Mouse (Mus musculus): ENCODE data around the gene Zfp146. TPM values are rescaled to one million over a fixed set of nuclear protein-coding genes. Genes with fewer than 3 reads are reported as not detected.
A peak's percentile ranks its signal among the peaks of the same experiment; 100 is the strongest.
"Not testable (repeated sequence)": the region's sequence is repeated elsewhere in the genome, so short reads cannot be mapped to it uniquely, and the experiment has no call there.

Zfp146 gene
- total RNA-seq, 1 experiment, result 37.9 TPM

GRCm38 (mm10) chr7:30183879-30184289 lies 14.3 kb upstream of the Zfp146 start, which contains the start of gene Cox7a1:
Cox7a1 (plus strand) TSS chr7:30184144.
- H3K4me3 ChIP-seq (ENCODE audit: insufficient read depth in 1 of 2, low read depth in 1 of 2, low read length in 2 of 2, poor library complexity in 1 of 2, severe bottlenecking in 1 of 2), result peak within 1 kb of the TSS; percentile 52 to 64
- H3K9ac ChIP-seq (ENCODE audit: insufficient read depth, low read depth, low read length, poor library complexity, severe bottlenecking), result peak within 1 kb of the TSS; percentile 63; the same call in 1 of the 2 replicates
- in situ Hi-C loops (cut with MboI; ENCODE audit: low sequenced_read_pairs in 2 of 2, unreplicated experiment in 2 of 2), result no loop called here

DNA sequence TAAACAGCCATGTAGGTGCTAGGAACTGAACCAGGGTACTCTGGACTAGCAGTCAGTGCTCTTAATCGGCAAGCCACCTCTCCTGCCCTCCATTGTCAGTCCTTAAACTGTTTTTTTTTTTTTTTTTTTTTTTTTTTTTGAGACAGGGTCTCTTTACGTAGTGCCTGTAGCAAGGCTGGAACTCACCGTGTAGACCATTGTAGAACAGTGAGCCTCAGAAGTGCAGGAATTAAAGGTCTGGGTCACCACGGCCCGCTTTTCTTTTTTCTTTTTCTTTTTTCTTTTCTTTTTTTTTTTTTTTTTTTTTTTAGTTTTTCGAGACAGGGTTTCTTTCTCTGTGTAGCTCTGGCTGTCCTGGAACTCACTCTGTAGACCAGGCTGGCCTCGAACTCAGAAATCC lies 13.6 kb upstream of the Zfp146 start:
- H3K9me3 ChIP-seq (ENCODE audit: control insufficient read depth, insufficient read depth, low read depth, low read length); in situ Hi-C loops (cut with MboI; ENCODE audit: low sequenced_read_pairs in 2 of 2, unreplicated experiment in 2 of 2); H3K9ac ChIP-seq (ENCODE audit: insufficient read depth, low read depth, low read length, poor library complexity, severe bottlenecking); H3K27ac ChIP-seq (ENCODE audit: insufficient read depth, low read depth, low read length, poor library complexity, severe bottlenecking); DNase-seq (ENCODE audit: low read depth, low spot score); H3K4me3 ChIP-seq (ENCODE audit: insufficient read depth in 1 of 2, low read depth in 1 of 2, low read length in 2 of 2, poor library complexity in 1 of 2, severe bottlenecking in 1 of 2): not testable (repeated sequence)
- peaks cover 24% of the 10 kb centered on the region for H3K36me3 ChIP-seq (ENCODE audit: control insufficient read depth, insufficient read depth, low read length, poor library complexity, severe bottlenecking)
- peak; percentile 78 for TF ChIP-seq ZNF384 (IDR thresholded peaks at IDR 0.05; ENCODE audit: low read depth, low read length)
- H3K4me1 ChIP-seq (ENCODE audit: control insufficient read depth in 2 of 2, insufficient read depth in 2 of 2, low read length in 2 of 2, poor library complexity in 1 of 2), result peaks cover 4 to 26% of the 10 kb centered on the region in 2 experiments; a peak in 3 of 4 replicates

More at GRCm38 (mm10) chr7:30183879-30184289, 14.3 kb upstream of the Zfp146 start, which contains the start of gene Cox7a1:
- Histone ChIP-seq H3K27ac (ENCODE audit: insufficient read depth, low read depth, low read length, poor library complexity, severe bottlenecking) (peak within 1 kb of the TSS; percentile 64; the same call in 1 of the 2 replicates), H3K4me1 (ENCODE audit: control insufficient read depth in 2 of 2, insufficient read depth in 2 of 2, low read length in 2 of 2, poor library complexity in 1 of 2) (peaks cover 4 to 31% of the 10 kb centered on the region in 2 experiments; a peak in 3 of 4 replicates), H3K36me3 (ENCODE audit: control insufficient read depth, insufficient read depth, low read length, poor library complexity, severe bottlenecking) (peaks cover 31% of the 10 kb centered on the region), H3K9me3 (ENCODE audit: control insufficient read depth, insufficient read depth, low read depth, low read length) (no peaks in the 10 kb centered on the region)
- peak; percentile 99 for DNase-seq (ENCODE audit: low read depth, low spot score)
- TF ChIP-seq CHD2 (IDR thresholded peaks at IDR 0.05; ENCODE audit: low read depth, low read length), result no peak
- TF ChIP-seq ZC3H11A (IDR thresholded peaks at IDR 0.05; ENCODE audit: borderline replicate concordance, low read depth, low read length), result no peak
- TF ChIP-seq MAFK (IDR thresholded peaks at IDR 0.05; ENCODE audit: insufficient read depth, low read depth, low read length), result no peak
- TF ChIP-seq ZNF384 (IDR thresholded peaks at IDR 0.05; ENCODE audit: low read depth, low read length), result no peak
- no peak for TF ChIP-seq HCFC1 (IDR thresholded peaks at IDR 0.05; ENCODE audit: borderline replicate concordance, insufficient read depth, low read length)

- Histone ChIP-seq H3K4me1 (ENCODE audit: control insufficient read depth in 2 of 2, insufficient read depth in 2 of 2, low read length in 2 of 2, poor library complexity in 1 of 2) (peaks cover 4 to 20% of the 10 kb centered on the region in 2 experiments; a peak in 3 of 4 replicates), H3K36me3 (ENCODE audit: control insufficient read depth, insufficient read depth, low read length, poor library complexity, severe bottlenecking) (peaks cover 14% of the 10 kb centered on the region)
- DNase-seq (ENCODE audit: low read depth, low spot score); H3K4me3 ChIP-seq (ENCODE audit: insufficient read depth in 1 of 2, low read depth in 1 of 2, low read length in 2 of 2, poor library complexity in 1 of 2, severe bottlenecking in 1 of 2); in situ Hi-C loops (cut with MboI; ENCODE audit: low sequenced_read_pairs in 2 of 2, unreplicated experiment in 2 of 2); H3K9me3 ChIP-seq (ENCODE audit: control insufficient read depth, insufficient read depth, low read depth, low read length); H3K27ac ChIP-seq (ENCODE audit: insufficient read depth, low read depth, low read length, poor library complexity, severe bottlenecking); H3K9ac ChIP-seq (ENCODE audit: insufficient read depth, low read depth, low read length, poor library complexity, severe bottlenecking): not testable (repeated sequence)
Observed at GRCm38 (mm10) chr7:30181929-30182328, 12.4 kb upstream of the Zfp146 start.

DNA sequence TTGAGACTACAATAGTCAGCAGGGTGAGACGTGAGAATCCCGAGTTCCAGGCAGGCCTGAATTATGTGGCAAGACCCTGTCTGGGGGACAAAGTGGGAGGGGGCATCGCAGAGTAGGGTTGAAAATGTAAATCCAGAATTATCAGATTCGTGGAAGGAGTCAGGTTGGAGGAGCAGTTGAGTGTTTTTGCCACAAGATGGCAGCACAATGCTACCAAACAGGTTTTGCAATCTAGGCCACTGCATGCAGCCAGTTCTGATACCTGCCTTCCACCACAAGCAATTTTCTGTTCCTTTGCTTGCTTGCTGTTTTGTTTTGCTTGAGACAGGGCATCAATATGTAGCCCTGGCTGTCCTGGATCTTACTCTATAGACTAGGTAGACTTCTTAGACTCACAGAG lies 11.8 kb upstream of the Zfp146 start:
- no peak for DNase-seq (ENCODE audit: low read depth, low spot score)
- Histone ChIP-seq H3K36me3 (ENCODE audit: control insufficient read depth, insufficient read depth, low read length, poor library complexity, severe bottlenecking) (peaks cover 8% of the 10 kb centered on the region), H3K4me1 (ENCODE audit: control insufficient read depth in 2 of 2, insufficient read depth in 2 of 2, low read length in 2 of 2, poor library complexity in 1 of 2) (peaks cover 4 to 18% of the 10 kb centered on the region in 2 experiments; a peak in 3 of 4 replicates), H3K9ac (ENCODE audit: insufficient read depth, low read depth, low read length, poor library complexity, severe bottlenecking) (no peak overlapping the region), H3K4me3 (ENCODE audit: insufficient read depth in 1 of 2, low read depth in 1 of 2, low read length in 2 of 2, poor library complexity in 1 of 2, severe bottlenecking in 1 of 2) (no peak overlapping the region), H3K27ac (ENCODE audit: insufficient read depth, low read depth, low read length, poor library complexity, severe bottlenecking) (no peak overlapping the region), H3K9me3 (ENCODE audit: control insufficient read depth, insufficient read depth, low read depth, low read length) (no peaks in the 10 kb centered on the region)
- in situ Hi-C loops (cut with MboI; ENCODE audit: low sequenced_read_pairs in 2 of 2, unreplicated experiment in 2 of 2), result no loop called here
- TF ChIP-seq CHD2 (IDR thresholded peaks at IDR 0.05; ENCODE audit: low read depth, low read length) (no peak), ZC3H11A (IDR thresholded peaks at IDR 0.05; ENCODE audit: borderline replicate concordance, low read depth, low read length) (peak; percentile 92; the same call in 1 of the 2 replicates)

- no peak overlapping the region for H3K9ac ChIP-seq (ENCODE audit: insufficient read depth, low read depth, low read length, poor library complexity, severe bottlenecking)
- no peaks in the 10 kb centered on the region for H3K36me3 ChIP-seq (ENCODE audit: control insufficient read depth, insufficient read depth, low read length, poor library complexity, severe bottlenecking)
- H3K4me1 ChIP-seq (ENCODE audit: control insufficient read depth in 2 of 2, insufficient read depth in 2 of 2, low read length in 2 of 2, poor library complexity in 1 of 2), result peaks cover 0 to 4% of the 10 kb centered on the region in 2 experiments; a peak in 1 of 4 replicates
- no peak overlapping the region for H3K4me3 ChIP-seq (ENCODE audit: insufficient read depth in 1 of 2, low read depth in 1 of 2, low read length in 2 of 2, poor library complexity in 1 of 2, severe bottlenecking in 1 of 2)
- in situ Hi-C loops (cut with MboI; ENCODE audit: low sequenced_read_pairs in 2 of 2, unreplicated experiment in 2 of 2), result no loop called here
- TF ChIP-seq ZNF384 (IDR thresholded peaks at IDR 0.05; ENCODE audit: low read depth, low read length) (no peak), MAFK (IDR thresholded peaks at IDR 0.05; ENCODE audit: insufficient read depth, low read depth, low read length) (no peak), ZC3H11A (IDR thresholded peaks at IDR 0.05; ENCODE audit: borderline replicate concordance, low read depth, low read length) (no peak), CHD2 (IDR thresholded peaks at IDR 0.05; ENCODE audit: low read depth, low read length) (no peak)
- no peak for DNase-seq (ENCODE audit: low read depth, low spot score)
- H3K27ac ChIP-seq (ENCODE audit: insufficient read depth, low read depth, low read length, poor library complexity, severe bottlenecking), result no peak overlapping the region
- H3K9me3 ChIP-seq (ENCODE audit: control insufficient read depth, insufficient read depth, low read depth, low read length), result no peaks in the 10 kb centered on the region
Observed at GRCm38 (mm10) chr7:30178256-30178655, 8.7 kb upstream of the Zfp146 start.
